Mouse (Mus musculus) ovary, postnatal 10 days (tissue): ENCODE measurements around the gene Trim2.
A peak's percentile ranks its signal among the peaks of the same experiment; 100 is the strongest.

Experiments
- DNase-seq: peaks from one replicate; pipeline ENCODE4 v3.0.0; 2022; ENCODE audit warnings: low spot score

Gene Trim2

GRCm38 (mm10) chr3:84190513-84191061, 116.1 kb downstream of the Trim2 start:
- no peak for DNase-seq

GRCm38 (mm10) chr3:84189629-84190173, 117.0 kb downstream of the Trim2 start:
- no peak for DNase-seq

DNA sequence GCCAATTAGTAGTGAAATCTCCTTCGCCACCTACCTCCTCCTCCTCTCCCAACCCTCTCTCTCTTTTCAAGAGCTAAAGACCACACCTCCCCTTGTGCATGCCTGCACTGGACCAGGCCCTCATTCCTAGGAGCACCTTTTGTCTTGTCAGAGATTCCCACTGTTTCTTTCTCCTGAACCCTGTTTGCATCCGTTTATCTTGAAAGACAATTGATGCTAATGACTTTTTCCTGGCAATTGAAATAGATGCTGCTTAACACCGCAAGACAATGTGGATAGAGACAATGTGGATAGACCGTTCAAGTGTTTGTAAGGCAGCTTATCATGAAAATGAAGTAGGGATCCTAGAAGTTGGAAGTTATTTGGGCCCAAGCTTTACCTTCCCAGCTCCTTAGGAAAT, 125.0 kb downstream of the Trim2 start:
- no peak for DNase-seq

DNA sequence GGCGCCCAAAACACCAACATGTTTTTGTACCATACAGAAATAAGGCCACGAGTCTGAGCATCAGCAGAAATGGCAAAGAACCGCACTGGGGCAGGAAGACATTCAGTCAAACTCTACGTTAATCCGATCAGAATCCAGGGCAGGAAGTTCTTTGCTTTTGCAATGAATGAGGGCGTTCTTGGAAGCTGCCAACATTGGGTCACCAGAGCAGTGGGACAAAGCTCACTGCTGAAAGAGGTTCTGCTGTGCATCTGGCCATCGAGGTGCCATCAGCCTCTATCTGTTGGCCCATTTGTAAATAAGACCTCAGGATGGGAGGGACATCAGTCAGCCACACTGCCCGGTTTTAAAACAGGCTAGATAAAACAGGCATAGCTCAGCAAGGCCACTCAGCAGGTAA, 125.6 kb downstream of the Trim2 start:
- no peak for DNase-seq

DNA sequence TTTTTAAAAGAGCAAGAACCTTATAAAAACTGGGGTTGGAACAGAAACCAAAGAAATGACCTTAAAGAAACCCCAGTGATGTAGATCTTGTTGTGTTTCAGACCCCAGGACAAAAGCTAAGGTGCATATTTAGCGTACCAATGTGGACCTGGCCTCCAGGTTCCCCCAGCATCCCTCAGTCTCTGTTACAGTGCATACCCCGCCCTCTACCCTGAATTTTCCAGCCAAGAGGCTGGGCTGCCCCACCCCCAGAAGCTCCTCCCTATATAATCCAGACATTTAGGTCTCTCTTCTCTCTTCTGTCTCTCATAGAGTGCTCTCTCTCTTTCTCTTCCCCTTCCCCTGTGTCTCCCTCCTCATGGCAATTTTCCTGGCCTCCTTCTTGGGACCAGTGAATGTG, 126.4 kb downstream of the Trim2 start:
- DNase-seq, result no peak

GRCm38 (mm10) chr3:84177834-84178233, 128.8 kb downstream of the Trim2 start:
- DNase-seq, result no peak

- DNase-seq, result peak; percentile 21
Observed at GRCm38 (mm10) chr3:84175337-84176315, 131.1 kb downstream of the Trim2 start.

- DNase-seq, result no peak
Observed at GRCm38 (mm10) chr3:84173581-84174154, 133.0 kb downstream of the Trim2 start, which contains the start of gene Gm6525. Gene Gm6525, plus strand, starts transcription at chr3:84174104.

DNA sequence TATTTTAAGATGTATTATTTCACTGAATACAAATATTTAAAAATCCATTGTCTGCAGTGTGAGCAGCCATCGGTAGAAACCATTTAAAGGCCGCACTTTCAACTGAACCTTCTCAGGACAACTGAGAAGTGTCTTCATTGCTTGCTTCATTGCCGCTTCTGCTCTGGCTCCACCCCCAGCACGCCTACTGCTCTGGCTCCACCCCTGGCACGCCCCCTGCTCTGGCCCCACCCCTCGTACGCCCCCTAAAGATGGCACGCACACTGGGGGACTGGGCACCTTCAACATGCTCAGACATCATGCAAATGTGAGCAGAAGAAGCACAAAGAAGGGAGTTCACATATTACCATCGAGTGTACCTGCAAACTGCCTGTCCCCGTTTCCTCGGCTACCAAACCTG, 134.3 kb downstream of the Trim2 start:
- DNase-seq, result no peak

GRCm38 (mm10) chr3:84169393-84170005, 137.2 kb downstream of the Trim2 start:
- no peak for DNase-seq

DNA sequence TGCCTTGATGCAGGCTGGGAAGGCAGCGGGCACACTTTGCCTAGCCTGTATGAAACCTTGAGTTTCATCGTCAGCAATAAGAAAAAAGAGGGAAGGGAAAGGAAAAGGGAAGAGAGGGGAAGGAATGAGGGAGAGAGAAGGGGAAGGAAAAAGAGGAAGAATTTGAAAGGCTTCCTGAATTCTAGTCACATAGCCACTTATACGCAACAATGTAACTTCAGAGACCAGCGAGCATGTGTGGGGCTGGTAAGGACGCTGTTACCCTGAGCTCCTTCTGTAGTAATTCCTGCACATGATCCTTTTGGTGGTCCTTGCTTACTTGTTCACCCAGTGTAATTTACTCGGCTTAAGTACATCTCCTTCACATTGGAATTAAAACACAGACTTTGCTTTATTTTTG, 137.7 kb downstream of the Trim2 start:
- no peak for DNase-seq

DNA sequence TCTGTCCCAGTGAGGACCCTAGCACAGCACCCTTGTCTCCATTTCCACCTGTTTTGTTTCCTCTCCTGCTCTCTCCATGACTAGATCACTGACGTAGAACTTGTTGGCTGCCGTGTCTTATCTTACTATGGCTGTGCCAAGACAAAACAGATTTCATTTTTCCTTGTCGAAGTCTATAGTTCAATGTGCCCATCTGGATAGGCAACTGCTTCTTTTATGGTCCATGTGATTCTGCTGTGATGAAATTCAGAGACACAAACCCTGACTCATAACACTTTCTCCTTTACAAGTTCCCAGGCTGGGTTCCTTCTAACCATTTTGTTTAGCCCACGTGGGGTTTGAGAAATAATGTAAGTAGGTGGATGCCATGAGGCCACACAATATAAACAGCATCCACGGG, 140.6 kb downstream of the Trim2 start:
- no peak for DNase-seq

DNA sequence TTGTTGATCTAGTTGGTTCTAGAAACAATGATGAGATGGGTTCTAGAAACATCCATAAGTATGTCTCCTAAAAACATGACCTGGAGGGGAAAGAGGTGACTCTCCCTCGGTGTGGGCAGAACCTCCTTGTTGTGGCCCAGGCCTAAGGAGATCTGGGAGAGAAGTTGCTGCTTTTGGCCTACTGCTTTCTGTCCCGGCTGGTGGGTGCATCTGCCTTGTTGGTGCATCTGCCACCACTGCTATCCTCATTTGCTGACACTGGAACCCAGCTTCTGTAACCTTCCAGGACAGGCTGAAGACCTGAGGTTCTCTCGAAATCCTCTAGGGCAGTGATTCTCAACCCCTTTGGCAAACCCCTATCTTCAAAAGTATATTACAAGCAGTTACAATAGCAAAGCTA, 141.3 kb downstream of the Trim2 start:
- DNase-seq, result no peak

DNA sequence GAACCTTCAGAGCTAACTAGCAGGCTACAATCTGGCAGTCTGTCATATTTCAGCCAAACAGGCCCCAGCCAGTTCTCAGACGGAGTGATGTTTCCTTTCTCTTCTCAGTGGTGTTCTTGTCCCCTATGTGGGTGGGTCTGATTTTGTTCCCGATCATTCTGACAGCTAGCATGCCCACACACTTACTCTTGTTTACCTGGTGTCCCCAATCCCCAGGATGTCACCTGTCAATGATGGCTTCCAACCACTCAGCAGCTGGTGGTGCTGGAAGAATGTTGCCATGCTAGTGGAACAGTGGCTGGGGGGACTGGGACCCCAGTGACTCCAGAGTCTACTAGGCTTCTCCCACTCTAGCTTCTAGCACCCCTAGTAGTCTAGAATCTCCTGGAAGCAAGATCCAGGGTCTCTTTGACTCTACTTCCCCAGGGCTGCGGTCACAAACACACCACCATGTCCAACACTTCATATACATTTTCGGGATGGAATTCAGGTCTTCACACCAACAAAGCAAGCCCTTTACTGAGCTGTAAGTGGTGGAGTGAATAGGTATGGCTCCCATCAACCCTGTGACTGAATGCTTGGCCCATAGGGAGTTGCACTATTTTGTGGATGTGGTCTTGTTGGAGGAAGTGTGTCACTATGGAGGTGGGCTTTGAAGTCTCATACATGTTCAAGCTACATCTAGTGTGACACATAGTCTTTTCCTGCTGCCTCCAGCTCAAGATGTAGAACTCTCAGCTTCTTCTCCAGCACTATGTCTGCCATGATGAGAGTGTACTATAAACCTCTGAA, 148.9 kb downstream of the Trim2 start:
- no peak for DNase-seq

DNA sequence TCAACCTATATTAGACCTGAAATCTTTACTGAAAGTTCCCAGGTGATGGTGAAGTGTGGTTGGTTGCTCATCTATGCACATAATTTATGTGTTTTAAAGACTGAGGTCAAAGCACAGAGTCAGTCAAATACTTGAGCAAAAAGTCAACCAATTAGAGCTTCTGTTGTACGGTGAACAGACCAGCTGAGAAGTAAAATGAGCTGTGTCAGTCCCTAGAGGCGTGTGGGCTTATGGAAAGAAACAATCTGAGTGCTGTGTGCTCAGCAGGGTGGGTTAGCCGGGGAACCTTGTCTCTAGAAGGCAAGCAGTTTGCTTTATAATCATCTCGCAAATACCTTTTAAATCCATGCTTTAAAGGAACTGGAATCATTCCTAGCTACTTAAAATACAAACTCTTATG, 149.7 kb downstream of the Trim2 start:
- DNase-seq, result no peak

DNA sequence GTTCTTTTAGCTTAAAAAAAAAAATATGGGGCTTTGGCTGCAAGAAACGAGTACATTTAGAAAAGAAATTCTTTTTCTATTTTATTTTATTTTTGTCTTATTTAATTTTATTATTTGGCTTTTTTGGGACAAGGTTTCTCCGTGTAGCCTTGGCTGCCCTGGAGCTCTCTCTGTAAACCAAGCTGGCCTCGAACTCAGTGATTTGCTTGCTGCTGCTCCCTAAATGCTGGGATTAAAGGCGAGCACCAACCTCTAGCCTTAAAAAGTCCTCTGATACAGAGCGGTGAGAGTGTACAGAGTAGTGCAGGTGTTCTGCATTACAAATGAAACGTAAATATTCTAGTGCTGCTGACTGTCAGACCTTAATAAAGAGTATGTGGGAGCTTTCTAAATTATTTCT, 150.6 kb downstream of the Trim2 start:
- no peak for DNase-seq

GRCm38 (mm10) chr3:84155558-84156006, 151.1 kb downstream of the Trim2 start, which contains the start of gene Mnd1:
Gene Mnd1, minus strand, starts transcription at chr3:84155786.
- peak; percentile 96 for DNase-seq

- no peak for DNase-seq
Observed at GRCm38 (mm10) chr3:84155146-84155545, 151.5 kb downstream of the Trim2 start.

GRCm38 (mm10) chr3:84154721-84155141, 151.9 kb downstream of the Trim2 start:
- DNase-seq, result no peak

- DNase-seq, result no peak
Observed at GRCm38 (mm10) chr3:84149831-84150230, 156.8 kb downstream of the Trim2 start.

DNA sequence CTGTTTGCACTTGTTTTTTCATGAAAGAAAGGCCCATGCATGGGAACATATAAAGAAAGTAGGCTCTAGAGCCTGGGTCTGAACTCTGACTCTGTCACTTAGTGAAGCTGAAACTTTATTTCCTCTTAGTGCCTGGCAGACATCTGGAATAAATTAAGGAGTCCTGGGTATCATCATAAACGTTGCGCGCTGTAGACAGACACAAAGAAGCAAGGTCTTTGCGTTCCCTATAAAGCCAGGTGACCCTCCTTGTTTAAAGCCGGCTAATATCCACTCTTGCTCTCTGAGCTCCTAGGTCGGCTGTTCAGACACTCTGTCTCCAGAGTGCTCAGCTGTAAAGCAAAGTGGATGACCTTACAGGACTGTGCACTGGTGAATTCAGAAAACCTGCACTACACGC, 165.7 kb downstream of the Trim2 start:
- no peak for DNase-seq
